Mouse (Mus musculus): ENCODE data around the gene Iqschfp. TPM values are rescaled to one million over a fixed set of nuclear protein-coding genes. Genes with fewer than 3 reads are reported as not detected.

The Iqschfp gene
- polyA plus RNA-seq (2015; fragmentation: Nextera tagmentation; extraction: Ambion mirVana): 2.2 and 2.3 TPM in 2 replicates

DNA sequence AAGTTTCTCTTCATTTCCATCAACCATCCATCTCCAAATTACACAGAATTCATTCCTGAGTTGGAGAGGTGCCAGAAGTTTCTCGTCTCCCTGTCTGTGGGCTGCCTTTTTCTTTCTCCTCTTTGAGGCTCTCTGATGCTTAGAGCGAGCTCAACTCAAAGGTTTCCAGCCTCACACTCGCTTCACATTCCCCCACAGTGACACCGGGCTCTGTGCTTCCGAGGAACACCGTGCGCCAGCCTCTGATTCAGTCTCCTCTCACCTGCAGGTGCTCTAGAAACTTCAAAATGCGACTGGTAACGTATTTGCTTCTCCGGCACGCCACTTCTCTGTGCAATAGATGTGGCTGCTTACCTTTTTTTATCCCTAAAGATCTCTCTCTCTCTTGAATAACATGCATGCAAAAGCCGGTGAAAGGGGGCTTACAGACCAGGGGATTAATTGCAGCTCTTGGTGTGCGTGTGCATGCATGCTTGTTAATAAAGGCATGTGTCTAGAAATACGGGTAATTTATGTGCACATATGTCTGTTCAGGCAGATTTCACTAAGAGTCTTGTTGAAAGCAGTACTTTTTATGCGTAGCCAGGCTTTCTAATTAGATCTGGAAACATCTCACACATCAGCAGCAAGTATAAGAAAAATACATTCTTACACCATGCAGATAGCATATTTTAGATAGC is at the start of gene Iqschfp, which contains the start of gene Iqcj:
Gene Iqschfp, plus strand, starts transcription at position 207 of the 680 bp plus-strand sequence.
Gene Iqcj, plus strand, starts transcription at position 195 of the 680 bp plus-strand sequence.
- H3K9me3 ChIP-seq (replicated peaks): no peaks in the 10 kb centered on the region
- WGBS: 12% methylated on average over 15 of the region's 15 CpGs
- peak within 1 kb of the TSS; percentile 62 for H3K4me2 ChIP-seq
- H3K9ac ChIP-seq: peak within 1 kb of the TSS; percentile 53
- ATAC-seq: peak; percentile 67
- H3K27me3 ChIP-seq: no peaks in the 10 kb centered on the region
- H3K27ac ChIP-seq: peak within 1 kb of the TSS; percentile 52
- H3K4me3 ChIP-seq: peak within 1 kb of the TSS; percentile 36
- H3K36me3 ChIP-seq (ENCODE audit: poor library complexity, severe bottlenecking): no peaks in the 10 kb centered on the region
- peaks cover 24% of the 10 kb centered on the region for H3K4me1 ChIP-seq

DNA sequence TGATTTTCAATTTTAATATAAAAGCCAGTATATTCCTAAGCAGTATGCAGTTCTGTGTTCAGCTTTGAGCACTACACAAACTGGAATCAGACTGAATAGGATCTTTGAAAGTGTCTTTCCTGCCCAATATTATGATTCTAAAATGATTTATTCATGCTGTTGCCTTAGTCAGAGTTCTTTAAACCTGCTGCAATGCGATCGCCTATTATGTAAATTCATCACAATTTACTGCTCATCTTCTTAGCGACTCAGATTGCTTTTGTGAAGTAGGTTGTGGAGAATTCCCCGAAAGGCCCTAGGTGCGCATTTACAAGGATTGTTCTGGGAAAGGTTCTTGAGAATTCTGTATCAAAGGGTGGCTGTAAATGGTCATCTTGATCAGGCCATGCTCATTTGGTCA is 39.6 kb upstream of the Iqschfp start:
- Histone ChIP-seq H3K4me3 (no peak overlapping the region), H3K4me1 (no peaks in the 10 kb centered on the region), H3K9me3 (replicated peaks) (no peaks in the 10 kb centered on the region), H3K27ac (no peak overlapping the region), H3K36me3 (ENCODE audit: poor library complexity, severe bottlenecking) (no peaks in the 10 kb centered on the region), H3K4me2 (no peak overlapping the region), H3K27me3 (no peaks in the 10 kb centered on the region), H3K9ac (no peak overlapping the region)
- WGBS: 87% methylated on average over 5 of the region's 5 CpGs
- ATAC-seq: no peak

DNA sequence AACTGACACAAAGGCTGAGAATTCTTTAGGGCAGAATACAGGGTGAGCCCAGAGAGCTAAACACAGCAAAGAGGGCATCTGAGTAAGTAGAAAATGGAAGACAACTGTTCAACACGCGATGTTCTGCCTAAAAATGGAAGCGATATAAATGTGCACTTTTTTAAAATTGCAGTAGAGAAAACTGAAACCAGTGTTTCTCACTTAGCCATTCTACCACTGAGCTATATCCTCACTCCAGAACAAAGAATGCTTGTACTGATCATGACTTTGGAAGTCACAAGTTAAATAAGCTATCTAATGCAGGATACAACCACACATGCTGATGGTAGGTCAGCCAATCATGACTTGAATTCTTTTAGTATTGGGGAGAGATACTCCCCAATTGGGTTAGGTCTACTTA is 30.5 kb upstream of the Iqschfp start:
- whole genome bisulfite sequencing: 92% methylated on average over 3 of the region's 3 CpGs
- H3K27me3 ChIP-seq: no peaks in the 10 kb centered on the region
- H3K9ac ChIP-seq: no peak overlapping the region
- no peak overlapping the region for H3K27ac ChIP-seq
- no peaks in the 10 kb centered on the region for H3K4me1 ChIP-seq
- no peak overlapping the region for H3K4me3 ChIP-seq
- no peaks in the 10 kb centered on the region for H3K36me3 ChIP-seq (ENCODE audit: poor library complexity, severe bottlenecking)
- no peak for ATAC-seq
- no peak overlapping the region for H3K4me2 ChIP-seq
- no peaks in the 10 kb centered on the region for H3K9me3 ChIP-seq (replicated peaks)

DNA sequence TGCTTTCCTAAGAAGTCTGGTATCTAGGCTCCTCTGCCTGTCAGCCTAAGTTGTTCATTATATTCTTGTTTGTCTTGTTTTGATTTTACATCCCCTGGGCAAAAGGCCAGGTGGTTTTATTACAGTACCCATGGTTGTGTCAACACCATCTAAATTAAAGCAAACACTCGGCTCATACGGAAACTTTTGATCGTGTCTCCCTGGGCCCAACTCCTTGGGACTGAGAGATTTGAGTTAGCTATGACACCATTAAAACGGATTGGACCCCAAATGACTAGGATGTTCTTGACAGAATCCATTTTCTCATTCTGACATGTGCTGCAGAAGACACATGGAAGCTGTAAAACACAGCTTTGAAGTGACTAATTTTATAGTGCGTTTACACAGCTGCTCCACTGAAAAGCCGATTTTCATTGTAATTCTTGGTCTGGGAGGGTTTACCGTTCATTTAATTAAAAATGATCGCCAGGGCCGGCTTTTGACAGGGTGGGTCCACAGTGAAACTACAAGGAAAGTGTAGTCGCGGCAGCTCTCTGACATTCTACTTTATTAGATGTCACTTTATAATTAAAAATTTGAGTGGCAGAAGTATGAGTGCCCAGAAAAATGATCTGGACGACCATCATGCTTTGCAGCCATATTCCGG is 24.5 kb upstream of the Iqschfp start:
- H3K27ac ChIP-seq: no peak overlapping the region

DNA sequence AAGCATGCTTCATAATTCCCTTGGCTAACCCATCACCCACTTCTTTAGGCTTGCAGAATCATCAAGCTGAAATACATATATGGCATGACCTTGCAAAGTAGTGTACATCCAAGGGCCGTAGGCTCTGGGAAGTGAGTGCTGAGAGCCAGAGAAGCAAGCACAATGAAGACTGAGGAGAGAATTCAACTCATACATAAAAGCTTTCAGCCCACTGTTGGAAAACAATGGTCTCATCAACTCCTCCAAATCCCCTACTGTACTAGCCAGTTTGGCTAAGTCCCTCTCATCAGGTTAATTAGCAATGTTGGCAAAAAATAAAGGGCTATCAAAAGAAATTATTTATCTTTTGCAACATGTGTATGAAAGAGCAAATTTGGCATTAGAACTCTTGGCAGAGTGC is 22.6 kb upstream of the Iqschfp start:
- 50% methylated on average over 1 of the region's 1 CpGs for WGBS
- Histone ChIP-seq H3K4me1 (no peaks in the 10 kb centered on the region), H3K36me3 (ENCODE audit: poor library complexity, severe bottlenecking) (no peaks in the 10 kb centered on the region), H3K27me3 (no peaks in the 10 kb centered on the region), H3K27ac (no peak overlapping the region), H3K9ac (no peak overlapping the region), H3K4me3 (no peak overlapping the region), H3K9me3 (replicated peaks) (no peaks in the 10 kb centered on the region), H3K4me2 (no peak overlapping the region)
- ATAC-seq: no peak

More for the DNA sequence above, 24.5 kb upstream of the Iqschfp start:
- WGBS: 83% methylated on average over 13 of the region's 13 CpGs
- no peak overlapping the region for H3K4me3 ChIP-seq
- no peaks in the 10 kb centered on the region for H3K36me3 ChIP-seq (ENCODE audit: poor library complexity, severe bottlenecking)
- no peaks in the 10 kb centered on the region for H3K4me1 ChIP-seq
- H3K27me3 ChIP-seq: no peaks in the 10 kb centered on the region
- no peak overlapping the region for H3K9ac ChIP-seq
- H3K9me3 ChIP-seq (replicated peaks): no peaks in the 10 kb centered on the region
- H3K4me2 ChIP-seq: no peak overlapping the region
- ATAC-seq: no peak

DNA sequence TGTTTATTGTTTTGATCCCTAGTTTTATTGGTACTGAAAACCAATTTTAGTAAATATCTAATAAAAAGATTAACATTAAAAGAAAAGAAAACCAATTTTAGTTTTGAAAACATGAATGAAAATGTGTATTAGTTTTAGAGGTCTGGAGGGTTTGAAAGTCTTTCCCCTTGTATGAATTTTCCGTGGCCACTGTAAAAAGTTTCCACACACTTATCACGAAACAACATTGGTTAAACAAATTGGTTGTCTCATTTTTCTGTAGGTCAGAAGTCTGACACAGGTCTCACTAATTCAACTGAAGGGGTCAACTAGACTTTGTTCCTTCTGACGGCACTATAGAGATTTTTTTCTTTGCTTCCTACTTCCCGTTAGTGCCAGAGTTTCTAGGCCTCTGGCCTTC is 14.8 kb upstream of the Iqschfp start:
- 82% methylated on average over 4 of the region's 4 CpGs for WGBS
- ATAC-seq: no peak
- no peak overlapping the region for H3K27ac ChIP-seq

DNA sequence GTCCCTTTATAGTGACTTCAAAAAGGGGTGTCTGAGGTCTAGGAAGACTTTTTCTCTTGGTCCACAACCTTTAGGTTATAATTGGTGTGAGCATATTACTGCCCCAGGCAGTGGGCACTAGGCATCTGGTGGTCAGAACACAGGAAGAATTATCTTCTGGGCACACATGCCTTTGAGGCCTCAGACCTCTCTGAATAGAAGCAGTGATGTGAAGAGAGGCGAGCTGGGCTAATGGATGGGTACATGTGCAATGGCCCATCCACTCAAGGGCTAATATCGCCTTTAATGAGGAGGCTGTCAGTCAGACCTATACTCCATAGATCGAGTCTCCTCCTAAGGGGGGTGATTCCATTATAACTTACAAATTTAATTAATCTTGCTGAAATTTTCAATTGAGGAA is 7.7 kb upstream of the Iqschfp start:
- 0 out of 2 replicates have a peak, but pooled peaks have one; percentile 33 for ATAC-seq
- 29% methylated on average over 3 of the region's 3 CpGs for WGBS
- peaks cover 13% of the 10 kb centered on the region; the same call in 1 of the 2 replicates for H3K4me1 ChIP-seq

More for the DNA sequence above, 14.8 kb upstream of the Iqschfp start:
- no peak overlapping the region for H3K4me2 ChIP-seq
- no peaks in the 10 kb centered on the region for H3K36me3 ChIP-seq (ENCODE audit: poor library complexity, severe bottlenecking)
- no peaks in the 10 kb centered on the region for H3K9me3 ChIP-seq (replicated peaks)
- H3K27me3 ChIP-seq: no peaks in the 10 kb centered on the region
- no peak overlapping the region for H3K4me3 ChIP-seq
- no peaks in the 10 kb centered on the region for H3K4me1 ChIP-seq
- H3K9ac ChIP-seq: no peak overlapping the region

DNA sequence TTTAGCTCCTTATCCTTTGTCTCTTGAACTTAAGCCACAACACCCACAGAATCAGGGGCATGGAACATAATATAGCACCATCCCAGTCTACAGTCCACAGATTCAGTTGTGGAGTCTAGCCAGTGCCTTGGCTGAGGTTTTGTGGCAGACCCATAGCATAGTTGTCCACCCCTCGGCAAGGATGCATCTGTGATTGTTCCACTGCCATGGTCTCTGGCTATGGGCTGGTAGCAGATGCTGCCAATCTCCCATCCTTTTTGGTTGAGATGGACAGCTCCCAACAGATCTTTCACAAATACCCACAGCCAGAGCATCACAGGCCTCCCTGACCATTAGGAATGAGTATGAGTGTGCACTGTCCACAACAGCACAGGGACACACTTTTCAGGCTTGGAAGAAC is 5.9 kb upstream of the Iqschfp start:
- WGBS: 80% methylated on average over 1 of the region's 1 CpGs
- Histone ChIP-seq H3K36me3 (ENCODE audit: poor library complexity, severe bottlenecking) (no peaks in the 10 kb centered on the region), H3K4me3 (no peak overlapping the region), H3K9ac (no peak overlapping the region), H3K4me1 (peaks cover 15% of the 10 kb centered on the region; the same call in 1 of the 2 replicates), H3K4me2 (no peak overlapping the region), H3K9me3 (replicated peaks) (no peaks in the 10 kb centered on the region), H3K27me3 (no peaks in the 10 kb centered on the region), H3K27ac (no peak overlapping the region; the same call in 1 of the 2 replicates)
- ATAC-seq: no peak

More for the DNA sequence above, 7.7 kb upstream of the Iqschfp start:
- Histone ChIP-seq H3K4me2 (no peak overlapping the region), H3K36me3 (ENCODE audit: poor library complexity, severe bottlenecking) (no peaks in the 10 kb centered on the region), H3K27me3 (no peaks in the 10 kb centered on the region), H3K9me3 (replicated peaks) (no peaks in the 10 kb centered on the region), H3K27ac (no peak overlapping the region), H3K9ac (no peak overlapping the region), H3K4me3 (no peak overlapping the region)

GRCm38 (mm10) chr3:67887251-67887650 is 4.8 kb upstream of the Iqschfp start:
- Histone ChIP-seq H3K36me3 (ENCODE audit: poor library complexity, severe bottlenecking) (no peaks in the 10 kb centered on the region), H3K27me3 (no peaks in the 10 kb centered on the region), H3K4me2 (no peak overlapping the region), H3K4me1 (peaks cover 25% of the 10 kb centered on the region), H3K9ac (no peak overlapping the region), H3K9me3 (replicated peaks) (no peaks in the 10 kb centered on the region), H3K4me3 (no peak overlapping the region), H3K27ac (no peak overlapping the region)
- no peak for ATAC-seq

DNA sequence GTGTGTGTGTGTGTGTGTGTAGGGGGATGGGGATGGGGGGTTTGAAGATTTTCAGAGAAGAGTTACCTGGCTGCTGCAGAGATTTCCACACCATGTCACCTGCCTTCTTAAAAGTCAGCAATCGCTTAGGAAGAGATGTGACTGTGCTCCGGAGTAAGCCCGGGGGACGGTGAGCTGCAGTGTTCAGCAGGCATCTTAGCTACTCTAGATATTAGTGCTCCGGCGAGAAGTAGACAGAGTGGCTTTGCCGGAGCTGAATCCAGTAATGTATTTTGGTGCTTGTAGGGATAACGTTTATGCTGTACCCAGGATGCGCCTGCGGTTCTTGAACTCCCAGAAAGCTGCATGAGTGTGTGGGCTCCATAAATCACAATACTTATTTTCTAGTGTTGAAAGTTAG is 736 bp downstream of the Iqschfp start:
- H3K4me1 ChIP-seq: peaks cover 24% of the 10 kb centered on the region
- H3K4me2 ChIP-seq: peak overlapping the region; percentile 62
- ATAC-seq: peak; percentile 57
- peak overlapping the region; percentile 36 for H3K4me3 ChIP-seq
- H3K36me3 ChIP-seq (ENCODE audit: poor library complexity, severe bottlenecking): no peaks in the 10 kb centered on the region
- no peaks in the 10 kb centered on the region for H3K9me3 ChIP-seq (replicated peaks)
- H3K9ac ChIP-seq: 0 out of 2 replicates have a peak overlapping the region, but pooled peaks have one; percentile 53
- WGBS: 64% methylated on average over 10 of the region's 10 CpGs
- peak overlapping the region; percentile 12; the same call in 1 of the 2 replicates for H3K27ac ChIP-seq
- no peaks in the 10 kb centered on the region for H3K27me3 ChIP-seq

DNA sequence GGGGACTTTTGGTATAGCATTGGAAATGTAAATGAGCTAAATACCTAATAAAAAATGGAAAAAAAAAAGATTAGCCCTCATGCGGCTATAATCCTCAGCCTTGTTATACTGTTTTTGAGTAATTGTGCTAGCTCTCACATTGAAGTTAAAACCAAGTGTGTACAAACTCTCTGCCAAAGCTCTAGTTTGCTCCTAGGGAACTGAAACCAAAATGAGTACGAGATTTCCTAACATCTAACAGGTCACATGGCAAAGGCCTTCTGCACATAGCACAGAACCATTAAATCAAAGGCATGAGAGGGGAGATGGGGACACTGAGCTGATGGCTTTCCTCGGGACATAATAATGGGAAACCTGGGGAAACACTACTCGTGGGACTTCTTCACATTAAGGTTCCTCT is 10.5 kb downstream of the Iqschfp start:
- Histone ChIP-seq H3K4me2 (no peak overlapping the region), H3K36me3 (ENCODE audit: poor library complexity, severe bottlenecking) (no peaks in the 10 kb centered on the region), H3K27me3 (no peaks in the 10 kb centered on the region), H3K9me3 (replicated peaks) (no peaks in the 10 kb centered on the region), H3K27ac (no peak overlapping the region), H3K9ac (no peak overlapping the region), H3K4me1 (no peaks in the 10 kb centered on the region), H3K4me3 (no peak overlapping the region)
- no peak for ATAC-seq
- WGBS: 78% methylated on average over 4 of the region's 4 CpGs

- Histone ChIP-seq H3K4me1 (no peaks in the 10 kb centered on the region), H3K4me3 (no peak overlapping the region), H3K9me3 (replicated peaks) (no peaks in the 10 kb centered on the region), H3K27me3 (no peaks in the 10 kb centered on the region), H3K36me3 (ENCODE audit: poor library complexity, severe bottlenecking) (no peaks in the 10 kb centered on the region), H3K9ac (no peak overlapping the region), H3K27ac (no peak overlapping the region), H3K4me2 (no peak overlapping the region)
- ATAC-seq: no peak
- WGBS: 81% methylated on average over 2 of the region's 2 CpGs
Observed at GRCm38 (mm10) chr3:67908586-67908985, 16.6 kb downstream of the Iqschfp start.

Measured in forebrain, embryonic 13.5 days (tissue).